Mouse (Mus musculus): ENCODE results near the gene Stambpl1.

Stambpl1 gene

DNA sequence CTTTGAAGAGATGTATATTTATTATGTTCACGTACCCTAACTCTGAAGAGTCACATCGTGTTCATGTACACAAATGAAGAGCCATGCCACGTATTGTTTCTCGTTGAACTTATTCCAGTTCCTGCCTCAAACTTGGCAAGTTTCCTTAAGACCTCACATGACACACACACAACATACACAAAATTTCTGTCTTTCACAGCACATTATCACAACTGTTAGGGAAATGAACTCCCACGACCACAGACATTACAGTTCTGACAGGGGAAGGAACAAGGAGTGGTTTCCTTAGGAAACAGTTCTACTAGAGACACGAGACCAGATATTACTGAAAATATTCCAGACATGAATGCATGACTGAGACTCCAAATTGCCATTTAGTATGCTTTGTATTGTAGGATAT lies 91.6 kb downstream of the Stambpl1 start:
- DNase-seq (ENCODE audit: low spot score in 2 of 2), result no peak

DNA sequence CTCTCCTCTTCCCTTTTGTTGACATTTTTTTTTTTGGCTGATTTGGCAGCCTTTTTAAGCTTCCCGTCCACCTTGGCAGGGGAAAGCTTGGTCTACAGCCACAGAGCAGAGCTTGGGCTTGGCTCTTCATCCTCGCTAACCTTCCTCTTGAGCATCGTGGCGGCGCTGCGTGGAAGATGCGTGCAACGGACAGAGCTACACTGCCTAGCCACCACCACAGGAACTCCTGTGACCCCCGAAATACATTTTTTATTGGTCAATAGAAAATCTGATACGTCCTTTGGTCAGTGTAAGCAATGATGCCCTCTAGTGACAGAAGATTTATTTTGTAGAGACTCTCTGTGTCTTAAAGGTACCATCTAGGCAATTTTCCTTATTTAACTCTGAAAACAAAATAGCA lies 92.4 kb downstream of the Stambpl1 start:
- no peak for DNase-seq (ENCODE audit: low spot score in 2 of 2)

- DNase-seq (ENCODE audit: low spot score in 2 of 2), result no peak
These were observed 92.8 kb downstream of the Stambpl1 start for GRCm38 (mm10) chr19:34284826-34285225.

DNA sequence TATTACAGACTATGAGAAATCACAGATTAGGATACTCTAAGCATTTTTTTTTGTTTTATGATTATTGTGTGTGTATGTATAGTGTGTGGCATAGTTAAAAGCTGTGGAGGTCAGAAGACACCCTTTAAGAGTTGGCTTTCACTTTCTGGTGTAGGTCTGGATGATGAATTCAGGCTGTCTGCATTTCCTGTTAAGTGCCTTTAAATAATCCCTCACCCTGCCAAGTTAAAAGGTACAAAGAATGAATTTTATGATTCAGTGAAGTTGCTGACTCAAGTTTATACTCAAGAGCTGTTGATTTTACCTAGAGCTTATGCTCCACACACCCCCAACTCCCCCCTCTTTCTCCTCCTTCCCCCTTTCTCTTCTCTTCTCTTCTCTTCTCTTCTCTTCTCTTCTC lies 95.2 kb downstream of the Stambpl1 start:
- no peak for DNase-seq (ENCODE audit: low spot score in 2 of 2)

DNA sequence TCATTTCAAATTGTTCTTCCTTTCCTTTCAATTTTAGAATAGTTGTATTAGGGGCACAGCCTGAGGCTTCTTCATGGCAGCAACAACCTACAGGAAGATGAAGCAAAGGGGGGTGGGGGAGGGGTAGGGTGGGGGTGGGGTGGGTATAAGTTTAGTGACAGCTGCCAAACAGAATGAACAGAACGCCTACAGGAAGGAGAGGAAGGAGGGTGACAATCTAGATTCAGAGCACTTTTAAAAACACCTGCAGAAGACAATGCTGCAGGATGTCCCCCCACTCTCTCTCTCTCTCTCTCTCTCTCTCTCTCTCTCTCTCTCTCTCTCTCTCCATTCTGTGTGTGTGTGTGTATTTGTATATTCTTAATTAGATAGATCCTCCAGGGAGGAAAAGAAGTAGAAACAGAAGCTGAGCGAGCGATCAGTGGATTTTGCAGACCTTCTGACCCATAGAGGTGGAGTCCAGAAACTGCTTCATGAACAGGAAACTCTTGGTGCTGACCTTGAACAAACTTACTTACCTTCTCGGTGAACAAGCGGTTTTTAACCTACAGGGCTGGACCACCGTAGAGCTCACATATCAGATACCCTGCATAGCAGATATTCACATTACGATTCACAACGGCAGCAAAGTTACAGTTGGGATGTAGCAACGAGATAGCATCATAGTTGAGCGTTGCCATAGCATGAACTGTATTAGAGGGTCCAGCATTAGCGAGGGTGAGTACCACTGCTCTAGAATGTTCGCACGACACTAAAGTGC lies 95.8 kb downstream of the Stambpl1 start:
- DNase-seq (ENCODE audit: low spot score in 2 of 2), result no peak

GRCm38 (mm10) chr19:34288696-34289095 lies 96.7 kb downstream of the Stambpl1 start:
- DNase-seq (ENCODE audit: low spot score in 2 of 2), result no peak

Data from frontal cortex, postnatal 14 days (tissue).